Mouse (Mus musculus) stomach, postnatal 0 days (tissue): ENCODE data around the gene Abhd5. TPM values are rescaled to one million over a fixed set of nuclear protein-coding genes. Genes with fewer than 3 reads are reported as not detected.

Experiments
- ATAC-seq: fragments of 200-750 bp; cut with Nextera tagmentation; 2 replicates; pipeline ENCODE4 v1.8.0; 2017; ENCODE audit not compliant: low FRiP score, low TSS enrichment
- DNase-seq: peaks from one replicate; pipeline ENCODE4 v3.0.0-alpha.2; 2016; ENCODE audit warnings: low spot score
- H3K27ac ChIP-seq: fragments of 300-500 bp; sonication (generic); replicated peaks from 2 replicates; pipeline ENCODE4 v1.5.1; 2014; ENCODE audit warnings: mild to moderate bottlenecking, control low read depth
- H3K27me3 ChIP-seq: fragments of 300-500 bp; sonication (generic); 2 replicates; pipeline ENCODE4 v1.6.1; 2014; ENCODE audit warnings: low read length; ENCODE audit not compliant: control insufficient read depth, insufficient read depth
- H3K36me3 ChIP-seq: fragments of 300-500 bp; sonication (generic); 2 replicates; pipeline ENCODE4 v1.6.1; 2014; ENCODE audit warnings: low read length, mixed read lengths; ENCODE audit not compliant: control insufficient read depth, insufficient read depth
- H3K4me1 ChIP-seq: fragments of 300-500 bp; sonication (generic); replicated peaks from 2 replicates; pipeline ENCODE4 v1.6.1; 2014; ENCODE audit warnings: antibody characterized with exemption; ENCODE audit not compliant: control insufficient read depth, insufficient read depth
- H3K4me2 ChIP-seq: fragments of 300-500 bp; sonication (generic); replicated peaks from 2 replicates; pipeline ENCODE4 v1.6.1; 2014; ENCODE audit warnings: low read depth, mild to moderate bottlenecking, control low read depth, moderate library complexity
- H3K4me3 ChIP-seq: fragments of 300-500 bp; sonication (generic); 2 replicates; pipeline ENCODE4 v1.5.1; 2014; ENCODE audit warnings: low read depth, low read length, control low read depth
- H3K9ac ChIP-seq: fragments of 300-500 bp; sonication (generic); 2 replicates; pipeline ENCODE4 v1.6.1; 2014; ENCODE audit warnings: mild to moderate bottlenecking, low read length, control low read depth, mixed read lengths
- H3K9me3 ChIP-seq: fragments of 300-500 bp; sonication (generic); 2 replicates; pipeline ENCODE4 v1.6.1; 2016; ENCODE audit warnings: low read length; ENCODE audit not compliant: control insufficient read depth
- CTCF ChIP-seq: IDR thresholded peaks from 2 replicates; pipeline ENCODE4 v1.5.1; 2016; ENCODE audit warnings: antibody characterized with exemption, low read depth, mild to moderate bottlenecking, moderate library complexity
- EP300 ChIP-seq: optimal IDR thresholded peaks from 2 replicates; pipeline ENCODE3; 2016; ENCODE audit warnings: antibody characterized with exemption
- WGBS: fragments of 180-500 bp; shearing (Covaris S2); extraction: QIAGEN DNeasy Blood & Tissue Kit; methylation state at CpG from one replicate; pipeline ENCODE4 v1.1.7; 2014; 5-methylcytosine and 5-hydroxymethylcytosine counted together
- polyA plus RNA-seq: library from polyadenylated mRNA; unstranded; fragments of >200 nt; fragmentation: Nextera tagmentation; extraction: Ambion mirVana; gene quantifications from 2 replicates; pipeline ENCODE4 v1.2.1, GENCODE M21; 2015

The Abhd5 gene
- polyA plus RNA-seq, result 39.4 and 45.1 TPM in 2 replicates

DNA sequence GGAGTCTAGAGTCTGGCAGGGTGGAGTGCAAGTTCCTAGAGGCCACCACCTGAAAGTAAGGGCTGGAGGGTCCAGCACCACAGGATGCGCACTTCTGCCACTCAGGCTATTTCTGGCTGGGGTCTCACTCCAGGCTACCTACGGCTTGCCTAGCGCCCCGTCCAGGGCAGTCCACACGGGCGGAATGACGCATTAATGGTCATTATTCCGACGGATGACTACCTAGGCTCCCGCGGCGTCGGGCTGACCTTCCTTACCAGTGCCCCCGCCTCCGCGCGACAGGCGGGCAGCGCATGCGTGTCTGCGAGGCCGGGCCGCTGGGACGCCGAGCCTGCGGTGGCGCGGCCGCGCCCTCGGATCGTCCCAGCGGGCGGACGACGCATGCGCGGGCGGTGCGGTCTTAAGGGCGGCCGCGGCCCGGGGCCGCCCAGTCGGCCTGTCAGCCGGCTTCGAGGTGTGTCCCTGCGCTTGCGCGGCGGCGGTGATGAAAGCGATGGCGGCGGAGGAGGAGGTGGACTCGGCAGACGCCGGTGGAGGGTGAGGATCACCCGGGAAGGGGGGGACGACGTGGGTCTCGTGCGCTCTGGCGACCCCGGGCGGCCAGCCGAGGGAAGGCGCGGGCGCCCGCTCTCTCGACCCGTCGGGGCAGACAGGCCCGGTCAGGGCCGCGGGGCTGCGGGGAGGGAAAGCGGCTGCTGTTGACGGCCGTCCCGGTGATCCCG, at the start of gene Abhd5:
Abhd5 (plus strand) TSS at position 306 of the 722 bp plus-strand sequence.
- peak; percentile 97 for ATAC-seq
- Histone ChIP-seq H3K27me3 (no peaks in the 10 kb centered on the region), H3K4me3 (peak within 1 kb of the TSS; percentile 78), H3K4me1 (no peaks in the 10 kb centered on the region), H3K36me3 (no peaks in the 10 kb centered on the region), H3K4me2 (peak within 1 kb of the TSS; percentile 72), H3K27ac (peak within 1 kb of the TSS; percentile 91), H3K9ac (peak within 1 kb of the TSS; percentile 95), H3K9me3 (no peaks in the 10 kb centered on the region)
- DNase-seq, result peak; percentile 97
- under 1% methylated on average over 80 of the region's 84 CpGs for WGBS
- TF ChIP-seq EP300 (no peak), CTCF (peak; percentile 71)

DNA sequence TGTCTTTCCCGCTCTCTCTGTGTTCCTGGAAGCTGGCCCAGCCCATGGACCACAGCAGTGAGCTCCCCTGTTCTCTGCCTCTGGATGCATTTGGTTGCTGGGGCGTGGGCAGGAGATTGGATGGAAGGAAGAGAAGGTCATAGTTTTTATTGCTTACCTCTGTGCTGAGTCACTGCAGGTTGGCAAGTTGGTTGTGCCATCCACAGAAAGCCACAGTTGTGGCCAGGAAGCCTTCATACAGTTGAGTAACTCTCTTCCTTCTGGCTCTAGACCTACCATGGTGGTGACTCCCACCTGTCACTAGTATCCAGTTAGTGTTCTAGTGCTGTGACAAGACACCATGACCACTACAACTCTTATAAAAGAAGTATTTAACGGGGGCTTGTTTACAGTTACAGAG, 46.1 kb upstream of the Abhd5 start:
- ATAC-seq, result no peak
- Histone ChIP-seq H3K9ac (no peak overlapping the region), H3K9me3 (no peaks in the 10 kb centered on the region), H3K4me3 (no peak overlapping the region), H3K27me3 (no peaks in the 10 kb centered on the region), H3K4me1 (no peaks in the 10 kb centered on the region), H3K36me3 (no peaks in the 10 kb centered on the region), H3K27ac (no peak overlapping the region), H3K4me2 (no peak overlapping the region)
- TF ChIP-seq CTCF, result no peak
- no peak for TF ChIP-seq EP300
- no peak for DNase-seq
- WGBS, result 79% methylated on average over 3 of the region's 3 CpGs

DNA sequence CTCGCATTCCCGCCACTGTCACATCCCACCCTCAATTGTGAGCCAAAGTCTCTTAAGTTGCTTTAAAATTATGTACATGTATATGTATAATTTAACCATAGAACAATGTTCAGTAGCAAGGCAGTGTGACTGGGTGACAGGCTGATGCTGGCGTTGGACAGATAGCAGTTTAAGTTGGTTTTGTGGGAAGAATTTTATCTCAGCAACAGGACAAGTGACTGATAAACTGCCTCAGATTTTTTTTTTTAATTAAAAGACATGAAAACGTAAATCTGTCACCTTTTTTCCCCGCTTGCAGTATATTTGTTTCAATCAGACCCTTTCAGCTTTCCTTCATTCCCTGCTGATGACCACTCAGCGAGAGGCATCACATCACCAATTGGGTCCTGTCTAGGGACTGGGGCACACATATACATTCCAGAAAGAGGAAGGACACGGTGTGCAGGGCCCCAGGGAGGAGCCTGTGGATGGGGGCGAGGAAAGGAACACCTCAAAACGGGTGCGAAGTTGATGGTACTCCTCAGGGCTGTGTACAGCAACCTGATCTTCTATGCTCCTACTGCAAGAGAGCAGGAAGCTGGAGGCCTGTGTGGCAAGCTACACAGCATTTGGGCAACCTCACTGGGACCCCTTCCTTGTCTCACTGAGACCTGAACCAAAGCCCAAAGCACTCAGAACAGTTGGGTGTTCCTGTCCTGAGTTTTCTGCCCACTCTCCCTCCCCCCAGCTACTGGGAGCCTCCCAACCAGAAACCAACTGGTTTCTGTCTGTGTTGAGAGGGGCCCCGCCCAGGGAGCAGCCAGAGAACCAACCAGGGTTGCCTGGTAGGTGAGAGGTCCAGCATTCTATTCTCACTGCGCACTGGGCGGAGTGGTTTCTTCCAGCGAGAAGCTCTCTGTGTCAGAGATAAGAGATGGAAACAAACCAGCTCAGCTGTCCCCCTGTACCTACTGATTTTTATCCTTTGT, 42.1 kb upstream of the Abhd5 start:
- Histone ChIP-seq H3K27ac (peak overlapping the region; percentile 71), H3K36me3 (no peaks in the 10 kb centered on the region)
- ATAC-seq, result peak; percentile 82

DNA sequence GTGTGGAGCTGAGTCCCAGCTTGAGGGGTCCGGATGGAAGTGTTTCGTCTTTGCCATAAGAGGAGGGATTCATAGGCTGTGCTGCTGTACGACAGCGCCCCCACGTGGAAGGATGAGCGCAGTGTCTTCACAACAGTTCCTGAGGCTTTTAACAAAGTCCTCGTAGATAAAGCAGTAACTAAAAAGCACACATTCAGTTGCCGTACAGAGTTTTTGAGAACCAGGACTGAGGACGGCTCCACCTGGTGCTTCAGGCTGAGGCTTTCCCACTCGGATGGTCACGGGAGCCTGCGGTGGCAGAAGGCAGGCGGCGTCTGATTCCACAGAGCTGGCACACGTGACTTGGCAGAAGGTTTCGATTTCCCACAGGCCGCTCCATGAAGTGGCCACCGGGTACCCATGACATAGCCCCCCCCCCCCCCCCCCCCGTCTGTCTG, 40.8 kb upstream of the Abhd5 start:
- Histone ChIP-seq H3K36me3 (no peaks in the 10 kb centered on the region), H3K27me3 (no peaks in the 10 kb centered on the region), H3K4me3 (peak overlapping the region; percentile 50), H3K4me1 (no peaks in the 10 kb centered on the region), H3K9me3 (no peaks in the 10 kb centered on the region), H3K9ac (peak overlapping the region; percentile 65), H3K4me2 (peak overlapping the region; percentile 58), H3K27ac (peak overlapping the region; percentile 91)
- WGBS, result 4% methylated on average over 18 of the region's 19 CpGs
- TF ChIP-seq EP300, result no peak
- TF ChIP-seq CTCF, result peak; percentile 99
- DNase-seq (peak; percentile 89), ATAC-seq (peak; percentile 86)

More for the DNA sequence above, 42.1 kb upstream of the Abhd5 start:
- no peak for TF ChIP-seq CTCF
- no peak for TF ChIP-seq EP300
- no peaks in the 10 kb centered on the region for H3K27me3 ChIP-seq
- H3K4me2 ChIP-seq, result peak overlapping the region; percentile 15; the same call in 1 of the 2 replicates
- no peak overlapping the region for H3K9ac ChIP-seq
- no peak overlapping the region for H3K4me3 ChIP-seq
- no peaks in the 10 kb centered on the region for H3K9me3 ChIP-seq
- DNase-seq, result peak; percentile 82
- WGBS, result 58% methylated on average over 14 of the region's 14 CpGs
- no peaks in the 10 kb centered on the region for H3K4me1 ChIP-seq

DNA sequence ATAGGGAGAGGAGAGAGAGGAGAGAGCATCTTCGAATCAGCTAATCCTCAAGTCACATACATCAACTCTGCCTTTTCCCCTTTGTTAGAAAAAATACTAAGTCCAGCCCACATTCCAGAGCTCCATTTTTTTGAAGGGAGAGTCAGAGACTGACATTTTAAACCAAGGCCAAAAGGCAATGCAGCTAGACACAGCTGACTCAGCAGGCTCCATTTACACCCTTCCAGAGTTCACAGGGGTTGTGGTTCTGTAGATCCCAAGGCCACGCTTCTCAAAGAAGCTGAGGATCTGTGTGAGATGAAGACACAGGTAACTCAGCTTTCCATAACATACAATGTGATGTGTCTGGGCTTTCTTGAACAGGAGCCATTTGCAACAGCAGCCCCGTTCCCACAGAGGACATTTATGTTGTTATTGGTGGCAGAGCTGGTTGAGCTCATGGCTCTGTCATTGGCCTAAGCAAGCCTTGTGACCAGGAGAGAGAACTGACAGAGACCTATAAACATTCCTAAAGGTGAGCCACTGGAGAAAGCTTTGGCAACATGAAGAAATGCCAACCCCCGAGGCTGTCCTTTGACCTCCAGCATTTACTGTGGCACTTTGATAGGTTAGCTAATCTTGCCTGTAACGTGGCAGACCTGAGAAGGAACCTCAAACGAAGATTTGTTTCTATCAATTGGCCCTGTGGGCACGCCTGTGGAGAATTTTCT, 40.2 kb upstream of the Abhd5 start:
- Histone ChIP-seq H3K4me1 (no peaks in the 10 kb centered on the region), H3K9ac (peak overlapping the region; percentile 65), H3K4me2 (peak overlapping the region; percentile 58), H3K9me3 (no peaks in the 10 kb centered on the region), H3K4me3 (peak overlapping the region; percentile 50), H3K27me3 (no peaks in the 10 kb centered on the region), H3K36me3 (no peaks in the 10 kb centered on the region), H3K27ac (peak overlapping the region; percentile 91)
- ATAC-seq (peak; percentile 58), DNase-seq (no peak)
- TF ChIP-seq EP300, result no peak
- no peak for TF ChIP-seq CTCF
- 55% methylated on average over 7 of the region's 7 CpGs for whole genome bisulfite sequencing
